Comparison of ENCODE assay signal across 8 mouse cellular contexts in genomic region chr8:3622119-3622518, GRCm38 (mm10). TPM values are rescaled to one million over a fixed set of nuclear protein-coding genes. Genes with fewer than 3 reads are reported as not detected.
DNase-seq lines count a peak whose midpoint lies in the region; ATAC-seq and TF ChIP-seq lines count a peak whose summit lies in the region.

No protein-coding gene starts in this region.

- H3K9me3 ChIP-seq in heart, embryonic 14.5 days (ENCODE audit: control insufficient read depth, low read length), result no peaks in the 10 kb centered on the region
- no peaks in the 10 kb centered on the region for H3K9me3 ChIP-seq in hindbrain, embryonic 12.5 days (replicated peaks)
- no peaks in the 10 kb centered on the region for H3K9me3 ChIP-seq in midbrain, embryonic 12.5 days

- no peak for ATAC-seq in heart, embryonic 14.5 days (ENCODE audit: insufficient number of reproducible peaks, insufficient read depth, low FRiP score, low read depth)
- ATAC-seq in hindbrain, embryonic 12.5 days (ENCODE audit: low FRiP score), result no peak
- no peak; the same call in 1 of the 2 replicates for ATAC-seq in midbrain, embryonic 12.5 days (ENCODE audit: low FRiP score, low read depth)

- 65% methylated on average over 8 of the region's 8 CpGs for WGBS in heart, embryonic 14.5 days
- WGBS in bone marrow, adult 2 months, result 62% methylated on average over 8 of the region's 8 CpGs
- WGBS in hindbrain, embryonic 12.5 days, result 66% methylated on average over 8 of the region's 8 CpGs
- 65% methylated on average over 8 of the region's 8 CpGs for WGBS in midbrain, embryonic 12.5 days

- no peak for TF ChIP-seq CTCF in bone marrow, adult 2 months (IDR thresholded peaks at IDR 0.05; ENCODE audit: control insufficient read depth, insufficient read depth, low read length)

- H3K4me1 ChIP-seq in heart, embryonic 14.5 days (ENCODE audit: control insufficient read depth in 2 of 2, insufficient read depth in 2 of 2, low read length in 2 of 2), result peaks cover 5 to 16% of the 10 kb centered on the region in 2 experiments; a peak in 3 of 4 replicates
- H3K4me1 ChIP-seq in bone marrow, adult 2 months (ENCODE audit: control insufficient read depth, insufficient read depth, low read length), result peaks cover 1% of the 10 kb centered on the region; the same call in 1 of the 2 replicates
- peaks cover 18% of the 10 kb centered on the region for H3K4me1 ChIP-seq in hindbrain, embryonic 12.5 days
- peaks cover 20% of the 10 kb centered on the region for H3K4me1 ChIP-seq in midbrain, embryonic 12.5 days

- H3K27me3 ChIP-seq in heart, embryonic 14.5 days (ENCODE audit: control insufficient read depth, insufficient read depth, low read length), result no peaks in the 10 kb centered on the region
- H3K27me3 ChIP-seq in hindbrain, embryonic 12.5 days, result no peaks in the 10 kb centered on the region; the same call in 1 of the 2 replicates
- no peaks in the 10 kb centered on the region for H3K27me3 ChIP-seq in midbrain, embryonic 12.5 days

- TF ChIP-seq POLR2A in bone marrow, adult 2 months (IDR thresholded peaks at IDR 0.05; ENCODE audit: borderline replicate concordance, control insufficient read depth, low read depth, low read length), result no peak

- DNase-seq in heart, postnatal 4 days, result no peak
- no peak for DNase-seq in layer of hippocampus, adult 18-20 months (ENCODE audit: low spot score in 2 of 2)
- DNase-seq in adrenal gland, postnatal 25 days, result no peak
- no peak for DNase-seq in ovary, postnatal 36 days (ENCODE audit: low spot score)

- H3K36me3 ChIP-seq in heart, embryonic 14.5 days (ENCODE audit: control insufficient read depth, insufficient read depth, low read length), result peaks cover 21% of the 10 kb centered on the region
- peaks cover 14% of the 10 kb centered on the region for H3K36me3 ChIP-seq in hindbrain, embryonic 12.5 days
- H3K36me3 ChIP-seq in midbrain, embryonic 12.5 days, result peaks cover 18% of the 10 kb centered on the region

- H3K4me3 ChIP-seq in heart, embryonic 14.5 days (ENCODE audit: control insufficient read depth in 1 of 2, insufficient read depth in 1 of 2, low read depth in 1 of 2, low read length in 2 of 2), result peak overlapping the region; percentile 63 to 71; a peak in 2 of 4 replicates
- peak overlapping the region; percentile 56 for H3K4me3 ChIP-seq in bone marrow, adult 2 months (replicated peaks; ENCODE audit: control insufficient read depth, low read depth, low read length)
- H3K4me3 ChIP-seq in hindbrain, embryonic 12.5 days, result peak overlapping the region; percentile 88
- peak overlapping the region; percentile 91 for H3K4me3 ChIP-seq in midbrain, embryonic 12.5 days

- no peak overlapping the region for H3K27ac ChIP-seq in heart, embryonic 14.5 days (replicated peaks in 1 of 2; ENCODE audit: control insufficient read depth in 1 of 2, insufficient read depth in 1 of 2, low read depth in 2 of 2, low read length in 2 of 2)
- H3K27ac ChIP-seq in bone marrow, adult 2 months (ENCODE audit: control insufficient read depth, insufficient read depth, low read depth, low read length, poor library complexity), result no peak overlapping the region
- no peak overlapping the region for H3K27ac ChIP-seq in hindbrain, embryonic 12.5 days
- no peak overlapping the region for H3K27ac ChIP-seq in midbrain, embryonic 12.5 days (replicated peaks)

- H3K9ac ChIP-seq in heart, embryonic 14.5 days (ENCODE audit: low read length), result peak overlapping the region; percentile 85
- H3K9ac ChIP-seq in hindbrain, embryonic 12.5 days, result peak overlapping the region; percentile 59
- H3K9ac ChIP-seq in midbrain, embryonic 12.5 days (replicated peaks), result peak overlapping the region; percentile 68; the same call in 1 of the 2 replicates

- peak overlapping the region; percentile 88 for H3K4me2 ChIP-seq in heart, embryonic 14.5 days (ENCODE audit: low read length)
- peak overlapping the region; percentile 64 for H3K4me2 ChIP-seq in hindbrain, embryonic 12.5 days (replicated peaks)
- peak overlapping the region; percentile 64 for H3K4me2 ChIP-seq in midbrain, embryonic 12.5 days (replicated peaks)

RNA-seq across cellular contexts. Expression of gene Pet100, which starts 0.8 kb away (rescaled TPM):
- 113 and 114 TPM in 2 replicates for polyA plus RNA-seq in heart, embryonic 14.5 days (2014; fragmentation: Nextera tagmentation; extraction: Ambion mirVana)
- total RNA-seq in heart, postnatal 4 days (2021), result 10 to 100 TPM; 72.5 to 77.7 TPM
- 162 and 227 TPM in 2 replicates for polyA plus RNA-seq in bone marrow, adult 2 months (2011; ENCODE audit: insufficient read depth, insufficient read length, low replicate concordance, missing spikeins)
- polyA plus RNA-seq in hindbrain, embryonic 12.5 days (2016; fragmentation: Nextera tagmentation; extraction: Ambion mirVana), result 112 and 116 TPM in 2 replicates
- polyA plus RNA-seq in midbrain, embryonic 12.5 days (2016; fragmentation: Nextera tagmentation; extraction: Ambion mirVana), result 109 and 124 TPM in 2 replicates
- 10 to 100 TPM; 80.9 to 84.3 TPM for total RNA-seq in layer of hippocampus, adult 18-20 months (2021)
- 90.3 and 117 TPM in 2 replicates for total RNA-seq in adrenal gland, postnatal 25 days (2021)

RNA-seq across cellular contexts. Expression of gene Xab2, which starts 1.0 kb away (rescaled TPM):
- 29.0 and 30.9 TPM in 2 replicates for polyA plus RNA-seq in heart, embryonic 14.5 days (2014; fragmentation: Nextera tagmentation; extraction: Ambion mirVana)
- total RNA-seq in heart, postnatal 4 days (2021), result 10 to 100 TPM; 20.9 to 21.3 TPM
- 22.4 and 40.3 TPM in 2 replicates for polyA plus RNA-seq in bone marrow, adult 2 months (2011; ENCODE audit: insufficient read depth, insufficient read length, low replicate concordance, missing spikeins)
- polyA plus RNA-seq in hindbrain, embryonic 12.5 days (2016; fragmentation: Nextera tagmentation; extraction: Ambion mirVana), result 58.9 and 59.6 TPM in 2 replicates
- 62.8 and 65.2 TPM in 2 replicates for polyA plus RNA-seq in midbrain, embryonic 12.5 days (2016; fragmentation: Nextera tagmentation; extraction: Ambion mirVana)
- 10 to 100 TPM; 39.6 to 41.2 TPM for total RNA-seq in layer of hippocampus, adult 18-20 months (2021)
- total RNA-seq in adrenal gland, postnatal 25 days (2021), result 34.8 and 40.9 TPM in 2 replicates

RNA-seq across cellular contexts. Expression of gene Pcp2, which starts 3.2 kb away (rescaled TPM):
- not detected in 2 replicates for polyA plus RNA-seq in heart, embryonic 14.5 days (2014; fragmentation: Nextera tagmentation; extraction: Ambion mirVana)
- total RNA-seq in heart, postnatal 4 days (2021), result not detected
- polyA plus RNA-seq in bone marrow, adult 2 months (2011; ENCODE audit: insufficient read depth, insufficient read length, low replicate concordance, missing spikeins), result not detected in 2 replicates
- 0.56 and 0.87 TPM in 2 replicates for polyA plus RNA-seq in hindbrain, embryonic 12.5 days (2016; fragmentation: Nextera tagmentation; extraction: Ambion mirVana)
- polyA plus RNA-seq in midbrain, embryonic 12.5 days (2016; fragmentation: Nextera tagmentation; extraction: Ambion mirVana), result 0.14 TPM in 1 of 2 replicates, not detected in the other
- under 1 TPM in 1 of 2 experiments, not detected in 1; 0.92 TPM for total RNA-seq in layer of hippocampus, adult 18-20 months (2021)
- total RNA-seq in adrenal gland, postnatal 25 days (2021), result not detected in 2 replicates

RNA-seq across cellular contexts. Expression of gene Stxbp2, which starts 8.6 kb away (rescaled TPM):
- 39.0 and 40.2 TPM in 2 replicates for polyA plus RNA-seq in heart, embryonic 14.5 days (2014; fragmentation: Nextera tagmentation; extraction: Ambion mirVana)
- total RNA-seq in heart, postnatal 4 days (2021), result 10 to 100 TPM; 15.4 to 17.3 TPM
- polyA plus RNA-seq in bone marrow, adult 2 months (2011; ENCODE audit: insufficient read depth, insufficient read length, low replicate concordance, missing spikeins), result 229 and 373 TPM in 2 replicates
- polyA plus RNA-seq in hindbrain, embryonic 12.5 days (2016; fragmentation: Nextera tagmentation; extraction: Ambion mirVana), result 27.1 and 27.3 TPM in 2 replicates
- 19.5 and 19.8 TPM in 2 replicates for polyA plus RNA-seq in midbrain, embryonic 12.5 days (2016; fragmentation: Nextera tagmentation; extraction: Ambion mirVana)
- total RNA-seq in layer of hippocampus, adult 18-20 months (2021), result 10 to 100 TPM; 43.6 to 52.5 TPM
- 123 and 133 TPM in 2 replicates for total RNA-seq in adrenal gland, postnatal 25 days (2021)

RNA-seq across cellular contexts. Expression of gene Retn, which starts 33.5 kb away (rescaled TPM):
- polyA plus RNA-seq in heart, embryonic 14.5 days (2014; fragmentation: Nextera tagmentation; extraction: Ambion mirVana), result not detected in 2 replicates
- total RNA-seq in heart, postnatal 4 days (2021), result not detected
- polyA plus RNA-seq in bone marrow, adult 2 months (2011; ENCODE audit: insufficient read depth, insufficient read length, low replicate concordance, missing spikeins), result 3.0 TPM in 1 of 2 replicates, not detected in the other
- 0.43 TPM in 1 of 2 replicates, not detected in the other for polyA plus RNA-seq in hindbrain, embryonic 12.5 days (2016; fragmentation: Nextera tagmentation; extraction: Ambion mirVana)
- 0.54 TPM in 1 of 2 replicates, not detected in the other for polyA plus RNA-seq in midbrain, embryonic 12.5 days (2016; fragmentation: Nextera tagmentation; extraction: Ambion mirVana)
- under 1 TPM; 0.74 to 0.79 TPM for total RNA-seq in layer of hippocampus, adult 18-20 months (2021)
- total RNA-seq in adrenal gland, postnatal 25 days (2021), result 32.6 and 32.8 TPM in 2 replicates
